Mouse (Mus musculus) liver, embryonic 14.5 days (tissue): ENCODE data around the gene Pcdh9. TPM values are rescaled to one million over a fixed set of nuclear protein-coding genes. Genes with fewer than 3 reads are reported as not detected.

Experiments used
- ATAC-seq: fragments of 200-750 bp; cut with Nextera tagmentation; 2 replicates; pipeline ENCODE4 v1.8.0; 2017; ENCODE audit warnings: moderate number of reproducible peaks, mild to moderate bottlenecking, moderate library complexity; ENCODE audit not compliant: insufficient read depth
- DNase-seq, 3 experiments: peaks; one replicate each; pipeline ENCODE4 v3.0.0-alpha.2; 2012 to 2013; ENCODE audit warnings: low read depth in 3 of 3, low spot score in 3 of 3
- H3K27ac ChIP-seq: fragments of 300-500 bp; sonication (generic); 2 replicates; pipeline ENCODE4 v1.5.1; 2014; ENCODE audit warnings: moderate library complexity, mild to moderate bottlenecking, control low read depth, inconsistent platforms
- H3K27me3 ChIP-seq: fragments of 300-500 bp; sonication (generic); 2 replicates; pipeline ENCODE4 v1.6.1; 2014; ENCODE audit warnings: mild to moderate bottlenecking, low read length, moderate library complexity; ENCODE audit not compliant: control insufficient read depth, insufficient read depth
- H3K36me3 ChIP-seq: fragments of 300-500 bp; sonication (generic); replicated peaks from 2 replicates; pipeline ENCODE4 v1.6.1; 2014; ENCODE audit warnings: low read depth; ENCODE audit not compliant: control insufficient read depth, insufficient read depth
- H3K4me1 ChIP-seq, 2 experiments: fragments of 200-500 bp in 1 of 2; fragments of 300-500 bp in 1 of 2; sonication (generic) in 1 of 2; replicated peaks; 2 replicates each; pipeline ENCODE4 v1.6.1; 2012 to 2014; ENCODE audit warnings: antibody characterized with exemption in 1 of 2, inconsistent platforms in 1 of 2, low read length in 1 of 2; ENCODE audit not compliant: control insufficient read depth in 2 of 2, insufficient read depth in 2 of 2
- H3K4me2 ChIP-seq: fragments of 300-500 bp; sonication (generic); 2 replicates; pipeline ENCODE4 v1.6.1; 2014; ENCODE audit warnings: low read depth, mild to moderate bottlenecking, control low read depth, moderate library complexity
- H3K4me3 ChIP-seq, 2 experiments: fragments of 200-500 bp in 1 of 2; fragments of 300-500 bp in 1 of 2; sonication (generic) in 1 of 2; 2 replicates each; pipeline ENCODE4 v1.5.1; 2012 to 2014; ENCODE audit warnings: low read depth in 2 of 2, low read length in 2 of 2, mild to moderate bottlenecking in 2 of 2, control low read depth in 1 of 2, inconsistent platforms in 1 of 2, moderate library complexity in 1 of 2; ENCODE audit not compliant: insufficient read depth in 1 of 2
- H3K9ac ChIP-seq: fragments of 300-500 bp; sonication (generic); replicated peaks from 2 replicates; pipeline ENCODE4 v1.6.1; 2014; ENCODE audit warnings: mild to moderate bottlenecking, control low read depth, moderate library complexity
- H3K9me3 ChIP-seq: fragments of 300-500 bp; sonication (generic); 2 replicates; pipeline ENCODE4 v1.6.1; 2016; ENCODE audit warnings: low read length, mixed read lengths; ENCODE audit not compliant: control insufficient read depth
- CTCF ChIP-seq: IDR thresholded peaks from 2 replicates; pipeline ENCODE4 v1.5.1; 2016; ENCODE audit warnings: antibody characterized with exemption, low read depth, control low read depth
- EP300 ChIP-seq: IDR thresholded peaks from 2 replicates; pipeline ENCODE4 v1.6.1; 2016; ENCODE audit warnings: antibody characterized with exemption, low read depth
- WGBS: fragments of 180-500 bp; shearing (Covaris S2); extraction: QIAGEN DNeasy Blood & Tissue Kit; methylation state at CpG from one replicate; pipeline ENCODE4 v1.1.7; 2014; ENCODE audit not compliant: insufficient replicate concordance; 5-methylcytosine and 5-hydroxymethylcytosine counted together
- polyA plus RNA-seq, 2 experiments: library from polyadenylated mRNA; depleted of rRNA in 1 of 2; stranded (reverse) in 1 of 2; unstranded in 1 of 2; fragments of >200 nt; fragmentation: Nextera tagmentation in 1 of 2; extraction: Ambion mirVana in 1 of 2; gene quantifications; 2 replicates each; pipeline versions ENCODE4 v1.2.1 to v1.2.3; 2012 to 2014

The Pcdh9 gene
- polyA plus RNA-seq, 2 experiments, result 0.06 to 0.23 TPM

DNA sequence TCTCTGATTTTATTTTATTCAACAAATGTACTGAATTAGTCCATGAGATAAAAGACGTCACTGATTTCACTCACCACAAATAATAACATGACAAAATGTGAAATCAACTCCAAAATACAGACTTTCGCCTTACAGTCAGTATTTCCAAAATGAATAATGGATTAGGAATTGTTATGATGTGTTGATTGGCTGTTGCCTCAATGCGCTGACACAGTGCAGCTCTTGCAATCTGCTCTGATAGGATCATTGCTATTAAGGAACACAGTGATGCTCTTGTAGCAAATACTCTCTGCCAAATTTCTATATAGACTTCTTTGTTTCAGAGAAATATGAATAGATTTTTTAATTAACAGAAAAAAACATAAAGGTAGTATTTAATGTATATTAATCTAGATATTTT, 373.8 kb downstream of the Pcdh9 start:
- H3K27me3 ChIP-seq, result no peaks in the 10 kb centered on the region
- TF ChIP-seq EP300 (no peak), CTCF (no peak)
- H3K4me3 ChIP-seq, result no peak overlapping the region
- no peaks in the 10 kb centered on the region for H3K36me3 ChIP-seq
- no peak overlapping the region for H3K4me2 ChIP-seq
- H3K9me3 ChIP-seq, result no peaks in the 10 kb centered on the region
- no peaks in the 10 kb centered on the region for H3K4me1 ChIP-seq
- 65% methylated on average over 3 of the region's 3 CpGs for WGBS
- H3K9ac ChIP-seq, result no peak overlapping the region
- no peak overlapping the region for H3K27ac ChIP-seq
- DNase-seq (no peak), ATAC-seq (no peak)

DNA sequence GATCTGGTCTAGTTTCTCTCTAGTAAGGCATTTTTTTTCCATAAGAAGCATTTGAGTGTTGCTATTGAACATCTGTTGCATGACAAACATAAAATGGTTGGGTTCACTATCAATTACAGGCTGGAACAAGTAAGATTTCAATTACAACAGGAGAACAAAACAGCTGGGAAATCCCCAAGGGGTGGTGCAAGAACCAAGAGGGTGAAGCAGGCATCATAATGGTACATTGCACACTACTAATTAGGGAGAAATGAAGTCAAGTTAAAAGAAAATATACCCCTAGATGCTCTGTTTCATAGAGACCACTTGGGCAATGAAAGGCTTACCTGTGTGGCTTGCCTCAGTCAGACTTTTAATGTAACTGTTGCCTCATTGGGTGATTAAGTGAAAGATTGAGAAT, 384.4 kb downstream of the Pcdh9 start:
- H3K27me3 ChIP-seq, result no peaks in the 10 kb centered on the region
- H3K4me3 ChIP-seq, result no peak overlapping the region
- H3K9me3 ChIP-seq, result no peaks in the 10 kb centered on the region
- TF ChIP-seq CTCF (no peak), EP300 (no peak)
- DNase-seq (no peak), ATAC-seq (no peak)
- no peaks in the 10 kb centered on the region for H3K36me3 ChIP-seq
- H3K4me2 ChIP-seq, result no peak overlapping the region
- no peak overlapping the region for H3K9ac ChIP-seq
- no peaks in the 10 kb centered on the region for H3K4me1 ChIP-seq
- no peak overlapping the region for H3K27ac ChIP-seq

GRCm38 (mm10) chr14:93498813-93499690, 391.4 kb downstream of the Pcdh9 start:
- H3K4me1 ChIP-seq, result no peaks in the 10 kb centered on the region
- H3K9me3 ChIP-seq, result no peaks in the 10 kb centered on the region
- H3K4me2 ChIP-seq, result no peak overlapping the region
- H3K36me3 ChIP-seq, result no peaks in the 10 kb centered on the region
- H3K27me3 ChIP-seq, result no peaks in the 10 kb centered on the region
- DNase-seq (no peak), ATAC-seq (no peak)
- 42% methylated on average over 13 of the region's 13 CpGs for WGBS
- H3K9ac ChIP-seq, result no peak overlapping the region
- TF ChIP-seq CTCF, result no peak
- TF ChIP-seq EP300, result no peak
- H3K27ac ChIP-seq, result no peak overlapping the region
- H3K4me3 ChIP-seq, result no peak overlapping the region

DNA sequence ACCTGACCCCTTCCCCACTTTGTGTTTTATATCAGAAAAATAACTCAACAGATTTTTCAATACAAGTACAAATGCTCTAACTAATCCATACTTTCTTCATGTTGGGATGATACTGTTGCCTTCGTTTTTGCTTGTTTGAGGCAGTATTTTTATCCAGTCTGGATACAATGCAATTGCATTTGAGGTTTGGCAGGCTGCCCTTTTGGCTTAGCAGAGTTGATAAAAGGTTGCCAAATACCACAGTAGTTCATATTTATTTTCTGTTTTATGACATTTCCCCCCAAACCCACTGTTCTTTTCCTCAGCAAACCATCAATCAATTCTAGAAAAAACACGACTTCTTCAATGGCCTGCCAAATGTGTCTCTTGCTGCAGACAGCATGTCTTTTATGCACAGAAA, 415.5 kb downstream of the Pcdh9 start:
- no peaks in the 10 kb centered on the region for H3K9me3 ChIP-seq
- ATAC-seq (no peak), DNase-seq (no peak)
- H3K4me1 ChIP-seq, result no peaks in the 10 kb centered on the region
- no peak overlapping the region for H3K4me3 ChIP-seq
- TF ChIP-seq EP300 (no peak), CTCF (no peak)
- H3K9ac ChIP-seq, result no peak overlapping the region
- no peaks in the 10 kb centered on the region for H3K27me3 ChIP-seq
- H3K36me3 ChIP-seq, result no peaks in the 10 kb centered on the region
- WGBS, result 31% methylated on average over 2 of the region's 2 CpGs
- H3K4me2 ChIP-seq, result no peak overlapping the region
- no peak overlapping the region for H3K27ac ChIP-seq

DNA sequence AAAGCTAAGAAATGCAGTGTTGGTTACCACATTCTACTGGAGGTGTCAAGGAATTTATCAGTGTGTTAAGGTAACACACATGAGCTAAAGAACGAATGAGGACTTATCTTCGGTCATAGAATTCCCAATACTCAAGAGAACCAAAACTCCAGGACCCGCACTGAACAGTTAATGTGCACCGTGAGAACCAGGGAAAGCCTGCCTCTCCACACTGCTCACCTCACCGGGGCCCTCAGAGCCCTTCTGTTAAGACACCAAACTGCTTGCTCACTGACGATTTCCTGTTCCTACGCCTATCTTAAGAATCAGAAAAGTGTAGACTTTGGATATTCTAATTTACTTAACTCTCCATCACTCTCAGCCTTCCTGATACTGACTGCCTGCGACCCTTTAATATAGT, 418.0 kb downstream of the Pcdh9 start:
- TF ChIP-seq CTCF, result no peak
- TF ChIP-seq EP300, result no peak
- 71% methylated on average over 8 of the region's 8 CpGs for WGBS
- ATAC-seq (no peak), DNase-seq (no peak)
- Histone ChIP-seq H3K36me3 (no peaks in the 10 kb centered on the region), H3K4me1 (no peaks in the 10 kb centered on the region), H3K27ac (no peak overlapping the region), H3K9me3 (no peaks in the 10 kb centered on the region), H3K27me3 (no peaks in the 10 kb centered on the region), H3K9ac (no peak overlapping the region), H3K4me2 (no peak overlapping the region), H3K4me3 (no peak overlapping the region)
